Mouse (Mus musculus): Measurements from ENCODE around the gene Tas2r108.

GRCm38 (mm10) chr6:40476132-40476531 is 17.2 kb upstream of the Tas2r108 start:
- no peak for TF ChIP-seq CEBPB (IDR thresholded peaks at IDR 0.05; ENCODE audit: low read depth)
- TF ChIP-seq CTCF (IDR thresholded peaks at IDR 0.05; ENCODE audit: control insufficient read depth, insufficient read depth, insufficient read length) = no peak
- no peak for TF ChIP-seq USF1 (IDR thresholded peaks at IDR 0.05; ENCODE audit: low read depth)
- no peak for TF ChIP-seq MAX (IDR thresholded peaks at IDR 0.05)
